Mouse (Mus musculus) limb, embryonic 15.5 days (tissue): ENCODE measurements at regions not wholly inside any gene's neighbourhood (a gene's known extent, or its start where the extent isn't known, plus 50 kb on each side); places are given as distances from the start of the nearest gene placed in this dataset.

Experiments
- ATAC-seq: fragments of 200-750 bp; cut with Nextera tagmentation; 2 replicates; pipeline ENCODE4 v1.8.0; 2017; ENCODE audit warnings: low read depth, moderate TSS enrichment; ENCODE audit not compliant: insufficient number of reproducible peaks, low FRiP score, low TSS enrichment
- H3K27ac ChIP-seq: fragments of 300-500 bp; sonication (generic); 2 replicates; pipeline ENCODE4 v1.5.1; 2015; ENCODE audit warnings: moderate library complexity, mild to moderate bottlenecking, inconsistent platforms
- H3K27me3 ChIP-seq: fragments of 300-500 bp; sonication (generic); 2 replicates; pipeline ENCODE4 v1.6.1; 2015; ENCODE audit warnings: inconsistent platforms
- H3K36me3 ChIP-seq: fragments of 300-500 bp; sonication (generic); 2 replicates; pipeline ENCODE4 v1.6.1; 2015; ENCODE audit warnings: inconsistent platforms
- H3K4me1 ChIP-seq: fragments of 300-500 bp; sonication (generic); 2 replicates; pipeline ENCODE4 v1.6.1; 2015; ENCODE audit warnings: inconsistent platforms
- H3K4me2 ChIP-seq: fragments of 300-500 bp; sonication (generic); 2 replicates; pipeline ENCODE4 v1.6.1; 2015; ENCODE audit warnings: mild to moderate bottlenecking, inconsistent platforms
- H3K4me3 ChIP-seq: fragments of 300-500 bp; sonication (generic); 2 replicates; pipeline ENCODE4 v1.5.1; 2015; ENCODE audit warnings: mild to moderate bottlenecking, inconsistent platforms
- H3K9ac ChIP-seq: fragments of 300-500 bp; sonication (generic); 2 replicates; pipeline ENCODE4 v1.6.1; 2015; ENCODE audit warnings: inconsistent platforms
- H3K9me3 ChIP-seq: fragments of 300-500 bp; sonication (generic); 2 replicates; pipeline ENCODE4 v1.6.1; 2016; ENCODE audit warnings: inconsistent platforms
- WGBS: fragments of 180-500 bp; shearing (Covaris S2); methylation state at CpG from one replicate; pipeline ENCODE4 v1.1.7; 2015; 5-methylcytosine and 5-hydroxymethylcytosine counted together

DNA sequence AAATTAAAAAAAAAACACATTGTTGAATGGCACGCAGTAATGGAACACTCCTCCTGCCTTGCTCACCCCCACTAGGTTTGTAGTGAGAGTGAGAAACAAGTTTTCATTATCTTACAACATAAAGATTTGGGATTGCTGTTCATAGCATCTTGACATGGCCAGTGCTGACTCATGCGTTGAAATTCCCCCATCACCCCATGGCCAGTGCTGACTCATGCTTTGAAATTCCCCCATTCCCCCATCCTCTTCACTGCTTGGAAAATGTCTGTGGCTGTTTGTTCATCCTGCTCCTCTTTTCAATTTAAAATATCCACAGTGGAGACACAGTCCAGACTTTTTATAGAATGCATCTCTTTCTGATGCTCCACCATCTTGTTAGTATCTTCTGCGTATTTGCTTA is 131.8 kb downstream of the Emx2 start:
- 91% methylated on average over 3 of the region's 3 CpGs for WGBS
- no peak overlapping the region for H3K4me2 ChIP-seq
- H3K27ac ChIP-seq: no peak overlapping the region
- H3K9ac ChIP-seq: no peak overlapping the region
- no peak for ATAC-seq
- H3K36me3 ChIP-seq: no peaks in the 10 kb centered on the region
- H3K4me3 ChIP-seq: no peak overlapping the region
- no peaks in the 10 kb centered on the region for H3K9me3 ChIP-seq
- peaks cover 24% of the 10 kb centered on the region for H3K4me1 ChIP-seq
- H3K27me3 ChIP-seq: no peaks in the 10 kb centered on the region

DNA sequence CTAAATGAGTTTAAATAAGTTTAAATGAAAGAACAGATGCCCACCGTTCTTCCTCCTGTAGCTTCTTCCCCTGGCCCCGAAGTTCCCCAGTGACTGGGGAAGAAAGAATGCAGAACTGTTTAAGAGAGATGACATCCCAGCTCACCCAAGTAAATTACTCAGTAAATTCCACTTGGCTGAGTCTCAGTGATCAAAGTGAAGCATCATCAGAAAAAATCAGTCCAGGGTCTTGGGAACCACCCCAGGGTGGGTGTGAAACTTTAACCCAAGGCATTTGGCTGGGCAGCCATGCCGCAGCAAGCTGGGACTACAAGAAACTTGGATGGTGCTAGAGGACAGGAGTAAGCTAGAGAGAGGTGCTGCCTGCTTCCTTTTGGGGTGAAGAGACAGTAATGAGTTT is 133.9 kb downstream of the Emx2 start:
- H3K4me1 ChIP-seq: peaks cover 15% of the 10 kb centered on the region
- no peak overlapping the region for H3K4me2 ChIP-seq
- no peaks in the 10 kb centered on the region for H3K27me3 ChIP-seq
- WGBS: 57% methylated on average over 3 of the region's 3 CpGs
- no peak for ATAC-seq
- no peaks in the 10 kb centered on the region for H3K9me3 ChIP-seq
- no peak overlapping the region for H3K4me3 ChIP-seq
- no peak overlapping the region for H3K9ac ChIP-seq
- H3K36me3 ChIP-seq: no peaks in the 10 kb centered on the region
- no peak overlapping the region for H3K27ac ChIP-seq

DNA sequence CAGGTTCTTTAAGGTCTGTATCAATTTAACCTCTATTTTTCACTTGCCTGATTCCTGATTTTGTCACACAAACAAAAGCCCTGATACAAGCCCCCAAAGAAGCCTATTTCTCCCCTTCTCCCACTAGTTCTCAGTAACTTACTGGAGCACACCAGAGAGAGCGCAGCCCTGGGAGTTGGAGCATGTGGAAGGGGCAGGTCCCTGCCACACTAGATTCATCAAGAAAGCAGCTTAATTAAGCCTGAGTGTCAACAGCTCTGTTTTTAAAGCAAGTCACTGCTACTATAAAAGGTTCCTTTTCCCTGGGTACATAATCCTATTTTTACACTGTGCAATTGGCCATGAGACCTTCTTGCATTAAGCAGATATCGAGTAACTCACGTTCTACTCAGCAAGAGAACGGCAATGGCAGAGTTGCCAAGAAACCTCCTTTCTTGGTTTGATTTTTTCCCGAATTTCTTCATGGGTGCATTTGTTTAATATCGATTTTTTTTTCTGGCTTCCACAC is 166.2 kb downstream of the Emx2 start:
- H3K4me2 ChIP-seq: no peak overlapping the region
- no peak for ATAC-seq
- H3K9me3 ChIP-seq: no peaks in the 10 kb centered on the region
- no peak overlapping the region for H3K9ac ChIP-seq
- no peaks in the 10 kb centered on the region for H3K27me3 ChIP-seq
- no peaks in the 10 kb centered on the region for H3K36me3 ChIP-seq
- 70% methylated on average over 6 of the region's 6 CpGs for WGBS
- no peaks in the 10 kb centered on the region for H3K4me1 ChIP-seq
- no peak overlapping the region for H3K27ac ChIP-seq
- H3K4me3 ChIP-seq: no peak overlapping the region

- no peaks in the 10 kb centered on the region for H3K4me1 ChIP-seq
- no peak for ATAC-seq
- WGBS: 38% methylated on average over 3 of the region's 3 CpGs
- no peaks in the 10 kb centered on the region for H3K27me3 ChIP-seq
- H3K4me2 ChIP-seq: no peak overlapping the region
- H3K36me3 ChIP-seq: no peaks in the 10 kb centered on the region
- H3K4me3 ChIP-seq: no peak overlapping the region
- no peak overlapping the region for H3K9ac ChIP-seq
- H3K27ac ChIP-seq: no peak overlapping the region
- no peaks in the 10 kb centered on the region for H3K9me3 ChIP-seq
These were observed 169.5 kb downstream of the Emx2 start for GRCm38 (mm10) chr19:59627681-59628080.

GRCm38 (mm10) chr19:59628296-59629160 is 170.4 kb downstream of the Emx2 start:
- Histone ChIP-seq H3K27ac (no peak overlapping the region), H3K4me2 (no peak overlapping the region), H3K36me3 (no peaks in the 10 kb centered on the region), H3K4me1 (no peaks in the 10 kb centered on the region), H3K27me3 (no peaks in the 10 kb centered on the region), H3K9me3 (no peaks in the 10 kb centered on the region), H3K9ac (no peak overlapping the region), H3K4me3 (no peak overlapping the region)
- no peak for ATAC-seq
- 60% methylated on average over 15 of the region's 15 CpGs for WGBS

GRCm38 (mm10) chr19:59629161-59629445 is 170.9 kb downstream of the Emx2 start:
- H3K27ac ChIP-seq: no peak overlapping the region
- 81% methylated on average over 2 of the region's 2 CpGs for WGBS
- no peaks in the 10 kb centered on the region for H3K27me3 ChIP-seq
- H3K9me3 ChIP-seq: no peaks in the 10 kb centered on the region
- H3K4me2 ChIP-seq: no peak overlapping the region
- H3K9ac ChIP-seq: no peak overlapping the region
- no peak for ATAC-seq
- H3K4me1 ChIP-seq: no peaks in the 10 kb centered on the region
- H3K4me3 ChIP-seq: no peak overlapping the region
- no peaks in the 10 kb centered on the region for H3K36me3 ChIP-seq

DNA sequence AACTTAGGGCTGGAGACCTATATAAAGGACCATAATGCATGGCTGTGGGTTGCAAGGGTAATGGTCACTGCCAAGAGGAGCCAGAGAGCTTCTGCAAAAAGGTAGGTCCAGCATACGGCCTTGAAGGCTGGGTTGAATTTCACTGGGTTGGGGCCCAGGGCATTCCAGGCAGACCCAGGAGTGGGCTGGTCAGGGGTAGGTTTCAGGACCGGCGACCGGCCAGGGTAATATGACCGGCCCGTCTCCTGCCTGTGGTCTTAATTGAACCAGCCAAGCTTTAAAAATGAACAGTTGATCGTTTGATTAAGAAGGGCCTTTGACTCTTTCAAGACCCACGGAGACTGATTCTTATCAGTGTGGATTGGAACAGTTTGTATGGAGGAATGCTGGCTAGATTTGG is 171.9 kb downstream of the Emx2 start:
- no peaks in the 10 kb centered on the region for H3K9me3 ChIP-seq
- no peak overlapping the region for H3K4me2 ChIP-seq
- no peak overlapping the region for H3K4me3 ChIP-seq
- ATAC-seq: no peak
- H3K4me1 ChIP-seq: no peaks in the 10 kb centered on the region
- H3K27me3 ChIP-seq: no peaks in the 10 kb centered on the region
- H3K27ac ChIP-seq: no peak overlapping the region
- no peaks in the 10 kb centered on the region for H3K36me3 ChIP-seq
- H3K9ac ChIP-seq: no peak overlapping the region
- 69% methylated on average over 8 of the region's 8 CpGs for WGBS

DNA sequence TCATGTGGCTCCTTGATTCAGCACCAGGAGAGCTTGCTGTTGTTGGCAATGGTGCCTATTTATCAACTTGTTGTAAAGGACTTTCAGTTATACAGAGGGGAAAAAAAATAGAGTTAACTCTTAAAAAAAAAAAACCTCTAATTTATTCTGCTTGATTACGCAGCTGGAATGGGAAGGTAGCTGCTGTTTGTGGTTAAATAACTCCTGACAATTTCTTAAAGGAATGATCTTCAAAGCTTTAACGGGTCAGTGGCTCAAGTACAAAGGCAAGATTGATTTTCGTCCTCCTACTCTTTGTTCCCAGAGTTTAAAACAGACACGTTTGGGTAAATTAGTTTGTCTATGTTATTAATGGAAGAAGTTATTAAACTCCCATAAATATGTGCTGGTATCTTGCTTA is 172.5 kb downstream of the Emx2 start:
- Histone ChIP-seq H3K4me1 (peaks cover 3% of the 10 kb centered on the region; the same call in 1 of the 2 replicates), H3K36me3 (no peaks in the 10 kb centered on the region), H3K9me3 (no peaks in the 10 kb centered on the region), H3K27ac (no peak overlapping the region), H3K4me2 (no peak overlapping the region), H3K4me3 (no peak overlapping the region), H3K27me3 (no peaks in the 10 kb centered on the region), H3K9ac (no peak overlapping the region)
- ATAC-seq: no peak
- 50% methylated on average over 4 of the region's 4 CpGs for WGBS

- H3K36me3 ChIP-seq: no peaks in the 10 kb centered on the region
- H3K4me3 ChIP-seq: no peak overlapping the region
- H3K27me3 ChIP-seq: no peaks in the 10 kb centered on the region
- H3K27ac ChIP-seq: no peak overlapping the region
- H3K9ac ChIP-seq: no peak overlapping the region
- H3K4me2 ChIP-seq: no peak overlapping the region
- no peaks in the 10 kb centered on the region for H3K9me3 ChIP-seq
- WGBS: 79% methylated on average over 1 of the region's 1 CpGs
- peaks cover 4% of the 10 kb centered on the region; the same call in 1 of the 2 replicates for H3K4me1 ChIP-seq
- ATAC-seq: no peak
These were observed 173.4 kb downstream of the Emx2 start for GRCm38 (mm10) chr19:59631541-59631940.

DNA sequence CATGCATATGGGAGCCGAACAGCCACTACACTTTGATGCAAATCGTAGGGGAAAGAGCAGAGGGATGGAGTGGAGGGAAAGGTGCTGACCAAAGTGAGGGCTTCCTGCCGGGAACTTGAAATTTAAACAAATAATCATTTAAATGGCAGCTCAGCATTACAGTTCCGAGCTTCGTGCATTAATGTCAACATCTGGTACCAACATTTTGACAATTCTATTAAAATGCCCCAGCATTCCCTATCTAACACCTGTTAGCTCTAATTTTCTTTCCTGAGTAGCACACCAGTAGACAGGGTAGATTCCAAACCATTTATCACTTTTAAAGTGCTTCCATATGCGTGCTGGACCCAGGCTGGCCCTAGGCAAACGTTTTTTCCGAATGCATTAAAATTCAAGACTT is 178.1 kb downstream of the Emx2 start:
- Histone ChIP-seq H3K4me3 (no peak overlapping the region), H3K4me1 (peaks cover 4% of the 10 kb centered on the region; the same call in 1 of the 2 replicates), H3K9ac (no peak overlapping the region), H3K9me3 (no peaks in the 10 kb centered on the region), H3K27ac (no peak overlapping the region), H3K4me2 (no peak overlapping the region), H3K27me3 (no peaks in the 10 kb centered on the region), H3K36me3 (no peaks in the 10 kb centered on the region)
- 20% methylated on average over 8 of the region's 8 CpGs for WGBS
- ATAC-seq: no peak

GRCm38 (mm10) chr19:59642606-59643005 is 184.4 kb downstream of the Emx2 start:
- no peak overlapping the region for H3K4me2 ChIP-seq
- H3K27me3 ChIP-seq: no peaks in the 10 kb centered on the region
- 81% methylated on average over 3 of the region's 3 CpGs for WGBS
- H3K4me3 ChIP-seq: no peak overlapping the region
- peaks cover 6% of the 10 kb centered on the region for H3K4me1 ChIP-seq
- H3K36me3 ChIP-seq: no peaks in the 10 kb centered on the region
- H3K9ac ChIP-seq: no peak overlapping the region
- H3K9me3 ChIP-seq: no peaks in the 10 kb centered on the region
- no peak overlapping the region for H3K27ac ChIP-seq
- ATAC-seq: no peak

- H3K9me3 ChIP-seq: no peaks in the 10 kb centered on the region
- no peak overlapping the region for H3K9ac ChIP-seq
- H3K4me3 ChIP-seq: no peak overlapping the region
- no peak overlapping the region for H3K27ac ChIP-seq
- ATAC-seq: no peak
- H3K27me3 ChIP-seq: no peaks in the 10 kb centered on the region
- H3K4me1 ChIP-seq: peaks cover 6% of the 10 kb centered on the region
- no peak overlapping the region for H3K4me2 ChIP-seq
- 52% methylated on average over 8 of the region's 8 CpGs for WGBS
- H3K36me3 ChIP-seq: no peaks in the 10 kb centered on the region
These were observed 188.1 kb downstream of the Emx2 start for GRCm38 (mm10) chr19:59646231-59646630.

- Histone ChIP-seq H3K27ac (no peak overlapping the region), H3K4me3 (no peak overlapping the region), H3K36me3 (no peaks in the 10 kb centered on the region), H3K9ac (no peak overlapping the region), H3K4me1 (peaks cover 6% of the 10 kb centered on the region), H3K9me3 (no peaks in the 10 kb centered on the region), H3K4me2 (no peak overlapping the region), H3K27me3 (no peaks in the 10 kb centered on the region)
- no peak for ATAC-seq
- 19% methylated on average over 7 of the region's 7 CpGs for WGBS
These were observed 188.5 kb downstream of the Emx2 start for GRCm38 (mm10) chr19:59646656-59647055.
